Mouse (Mus musculus) kidney, embryonic 14.5 days (tissue): ENCODE measurements around the gene Krt75. TPM values are rescaled to one million over a fixed set of nuclear protein-coding genes. Genes with fewer than 3 reads are reported as not detected.
"Not testable (repeated sequence)": the region's sequence is repeated elsewhere in the genome, so short reads cannot be mapped to it uniquely, and the experiment has no call there.

Experiments
- ATAC-seq: fragments of 200-750 bp; cut with Nextera tagmentation; 2 replicates; pipeline ENCODE4 v1.8.0; 2017; ENCODE audit warnings: moderate number of reproducible peaks, mild to moderate bottlenecking, moderate TSS enrichment, moderate library complexity; ENCODE audit not compliant: low FRiP score, low TSS enrichment
- H3K27ac ChIP-seq: fragments of 300-500 bp; sonication (generic); 2 replicates; pipeline ENCODE4 v1.5.1; 2014; ENCODE audit warnings: low read depth, mild to moderate bottlenecking, low read length, moderate library complexity, mixed read lengths
- H3K27me3 ChIP-seq: fragments of 300-500 bp; sonication (generic); 2 replicates; pipeline ENCODE4 v1.6.1; 2014; ENCODE audit warnings: mild to moderate bottlenecking, low read length; ENCODE audit not compliant: control insufficient read depth, insufficient read depth
- H3K36me3 ChIP-seq: fragments of 300-500 bp; sonication (generic); 2 replicates; pipeline ENCODE4 v1.6.1; 2014; ENCODE audit warnings: low read length, mixed read lengths; ENCODE audit not compliant: control insufficient read depth, insufficient read depth
- H3K4me1 ChIP-seq: fragments of 300-500 bp; sonication (generic); 2 replicates; pipeline ENCODE4 v1.6.1; 2014; ENCODE audit warnings: low read length, mixed read lengths; ENCODE audit not compliant: control insufficient read depth, insufficient read depth
- H3K4me2 ChIP-seq: fragments of 300-500 bp; sonication (generic); replicated peaks from 2 replicates; pipeline ENCODE4 v1.6.1; 2014; ENCODE audit warnings: low read depth, mild to moderate bottlenecking, low read length
- H3K4me3 ChIP-seq: fragments of 300-500 bp; sonication (generic); 2 replicates; pipeline ENCODE4 v1.5.1; 2014; ENCODE audit warnings: mild to moderate bottlenecking, low read length
- H3K9ac ChIP-seq: fragments of 300-500 bp; sonication (generic); 2 replicates; pipeline ENCODE4 v1.6.1; 2014; ENCODE audit warnings: low read depth, mild to moderate bottlenecking, low read length, moderate library complexity
- H3K9me3 ChIP-seq: fragments of 300-500 bp; sonication (generic); 2 replicates; pipeline ENCODE4 v1.6.1; 2016; ENCODE audit warnings: low read length; ENCODE audit not compliant: control insufficient read depth
- WGBS: fragments of 180-500 bp; shearing (Covaris S2); extraction: QIAGEN DNeasy Blood & Tissue Kit; methylation state at CpG from one replicate; pipeline ENCODE4 v1.1.7; 2014; 5-methylcytosine and 5-hydroxymethylcytosine counted together
- microRNA-seq: library from miRNA; unstranded; fragments of <30 nt; microRNA quantifications from one replicate; pipeline ENCODE4, GENCODE M21; 2016
- polyA plus RNA-seq: library from polyadenylated mRNA; unstranded; fragments of >200 nt; fragmentation: Nextera tagmentation; extraction: Ambion mirVana; gene quantifications from 2 replicates; pipeline ENCODE4 v1.2.1, GENCODE M21; 2014

The Krt75 gene
- polyA plus RNA-seq, 1 experiment from 2014 or later: 0.23 TPM

- Histone ChIP-seq H3K9me3 (no peaks in the 10 kb centered on the region), H3K4me1 (peaks cover 13% of the 10 kb centered on the region), H3K27me3 (no peaks in the 10 kb centered on the region), H3K9ac (no peak overlapping the region), H3K4me2 (no peak overlapping the region), H3K36me3 (no peaks in the 10 kb centered on the region), H3K4me3 (no peak overlapping the region), H3K27ac (no peak overlapping the region)
- peak; percentile 58; the same call in 1 of the 2 replicates for ATAC-seq
- 38% methylated on average over 9 of the region's 9 CpGs for WGBS
Observed at GRCm38 (mm10) chr15:101536054-101536850, 37.5 kb downstream of the Krt75 start.

- Histone ChIP-seq H3K4me1 (peaks cover 8% of the 10 kb centered on the region), H3K27ac (no peak within 1 kb of the TSS), H3K9ac (no peak within 1 kb of the TSS), H3K36me3 (no peaks in the 10 kb centered on the region), H3K9me3 (no peaks in the 10 kb centered on the region), H3K4me2 (no peak within 1 kb of the TSS), H3K4me3 (no peak within 1 kb of the TSS), H3K27me3 (no peaks in the 10 kb centered on the region)
- 67% methylated on average over 7 of the region's 7 CpGs for WGBS
- no peak for ATAC-seq
Observed at GRCm38 (mm10) chr15:101532720-101533119, 41.0 kb downstream of the Krt75 start, which contains the start of gene Krt84. Krt84 (minus strand) TSS chr15:101532820.

- Histone ChIP-seq H3K27ac (no peak overlapping the region), H3K9me3 (no peaks in the 10 kb centered on the region), H3K36me3 (no peaks in the 10 kb centered on the region), H3K4me1 (no peaks in the 10 kb centered on the region), H3K4me2 (no peak overlapping the region), H3K9ac (no peak overlapping the region), H3K4me3 (no peak overlapping the region), H3K27me3 (peaks cover 13% of the 10 kb centered on the region; the same call in 1 of the 2 replicates)
- no peak for ATAC-seq
- WGBS: 57% methylated on average over 4 of the region's 4 CpGs
Observed at GRCm38 (mm10) chr15:101522556-101523232, 51.0 kb downstream of the Krt75 start.

GRCm38 (mm10) chr15:101519792-101520191, 53.9 kb downstream of the Krt75 start:
- Histone ChIP-seq H3K9ac (no peak overlapping the region), H3K27ac (no peak overlapping the region), H3K27me3 (peaks cover 9% of the 10 kb centered on the region; the same call in 1 of the 2 replicates), H3K9me3 (no peaks in the 10 kb centered on the region), H3K36me3 (no peaks in the 10 kb centered on the region), H3K4me1 (no peaks in the 10 kb centered on the region), H3K4me2 (no peak overlapping the region), H3K4me3 (no peak overlapping the region)
- no peak for ATAC-seq
- WGBS: 13% methylated on average over 2 of the region's 2 CpGs

GRCm38 (mm10) chr15:101517161-101517560, 56.5 kb downstream of the Krt75 start, which contains the start of gene Gm49425:
Gm49425 (minus strand) TSS chr15:101517261.
- not testable (repeated sequence) for H3K4me2 ChIP-seq, H3K9ac ChIP-seq, H3K9me3 ChIP-seq, H3K36me3 ChIP-seq, H3K4me1 ChIP-seq, H3K27me3 ChIP-seq, ATAC-seq, H3K4me3 ChIP-seq, H3K27ac ChIP-seq
- 72% methylated on average over 2 of the region's 2 CpGs for WGBS

Small RNA genes within 50 kb of the gene (microRNA-seq; reads per million reads assigned to microRNA genes)
- gene Gm44393 (not detected), gene Gm44460 (not detected)

Other genes with a start within 250 kb of the Krt75 start
- gene Krt80, start 203.7 kb downstream of the Krt75 start, polyA plus RNA-seq: 2.4 and 3.6 TPM in 2 replicates
- 34.6 and 44.0 TPM in 2 replicates for gene Krt7, start 162.9 kb downstream of the Krt75 start, polyA plus RNA-seq
- not detected in 2 replicates for gene Krt87, start 135.1 kb downstream of the Krt75 start, polyA plus RNA-seq
- 0.21 TPM in 1 of 2 replicates, not detected in the other for gene Krt88, start 126.2 kb downstream of the Krt75 start, polyA plus RNA-seq
- not detected in 2 replicates for gene Krt81, start 110.2 kb downstream of the Krt75 start, polyA plus RNA-seq
- not detected in 2 replicates for gene Krt86, start 100.4 kb downstream of the Krt75 start, polyA plus RNA-seq
- gene Krt83, start 82.4 kb downstream of the Krt75 start, polyA plus RNA-seq: not detected in 2 replicates
- not detected in 2 replicates for gene Gm49425, start 56.6 kb downstream of the Krt75 start, polyA plus RNA-seq
- not detected in 2 replicates for gene Krt84, start 41.1 kb downstream of the Krt75 start, polyA plus RNA-seq
- not detected in 2 replicates for gene Krt82, start 23.2 kb downstream of the Krt75 start, polyA plus RNA-seq
- 0.17 and 0.22 TPM in 2 replicates for gene Krt90, start 11.0 kb downstream of the Krt75 start, polyA plus RNA-seq
- gene Gm5414, start 54.3 kb upstream of the Krt75 start, polyA plus RNA-seq: not detected in 2 replicates
- not detected in 2 replicates for gene Gm5478, start 73.5 kb upstream of the Krt75 start, polyA plus RNA-seq
- gene Krt6b, start 106.4 kb upstream of the Krt75 start, polyA plus RNA-seq: not detected in 2 replicates
- not detected in 2 replicates for gene Krt6a, start 120.4 kb upstream of the Krt75 start, polyA plus RNA-seq
- gene Krt5, start 139.0 kb upstream of the Krt75 start, polyA plus RNA-seq: not detected in 2 replicates
- not detected in 2 replicates for gene Krt71, start 169.2 kb upstream of the Krt75 start, polyA plus RNA-seq
- gene Krt72, start 212.6 kb upstream of the Krt75 start, polyA plus RNA-seq: not detected in 2 replicates
- gene Krt73, start 228.4 kb upstream of the Krt75 start, polyA plus RNA-seq: not detected in 2 replicates
- gene Krt2, start 244.3 kb upstream of the Krt75 start, polyA plus RNA-seq: not detected in 2 replicates